Mouse (Mus musculus) brain, embryonic 14.5 days (tissue): ENCODE data around the gene Flad1.

Experiments used
- CTCF ChIP-seq: fragments of 200-500 bp; IDR thresholded peaks from 2 replicates; pipeline ENCODE4 v1.5.1; 2012; ENCODE audit warnings: inconsistent platforms, mild to moderate bottlenecking, moderate library complexity, borderline replicate concordance; ENCODE audit not compliant: insufficient read depth, insufficient read length; ENCODE audit errors: extremely low read depth
- POLR2A ChIP-seq: fragments of 200-500 bp; IDR thresholded peaks from 2 replicates; pipeline ENCODE4 v1.6.1; 2012; ENCODE audit warnings: mild to moderate bottlenecking, inconsistent platforms, borderline replicate concordance; ENCODE audit not compliant: poor library complexity, insufficient read depth, insufficient read length, severe bottlenecking; ENCODE audit errors: extremely low read depth

- TF ChIP-seq CTCF: no peak
- TF ChIP-seq POLR2A: no peak
These were observed 52.0 kb downstream of the Flad1 start for GRCm38 (mm10) chr3:89359630-89360029.
